Mouse (Mus musculus): ENCODE data around the gene Mif. TPM values are rescaled to one million over a fixed set of nuclear protein-coding genes. Genes with fewer than 3 reads are reported as not detected.

The Mif gene
- total RNA-seq, 1 experiment = 1,434 TPM

- H3K9me3 ChIP-seq (ENCODE audit: control insufficient read depth, insufficient read depth, low read depth, low read length) = no peaks in the 10 kb centered on the region
- TF ChIP-seq MAFK (IDR thresholded peaks at IDR 0.05; ENCODE audit: insufficient read depth, low read depth, low read length) = no peak
- no peak for TF ChIP-seq ZNF384 (IDR thresholded peaks at IDR 0.05; ENCODE audit: low read depth, low read length)
- TF ChIP-seq ZC3H11A (IDR thresholded peaks at IDR 0.05; ENCODE audit: borderline replicate concordance, low read depth, low read length) = no peak
- no peak for TF ChIP-seq CHD2 (IDR thresholded peaks at IDR 0.05; ENCODE audit: low read depth, low read length)
- TF ChIP-seq HCFC1 (IDR thresholded peaks at IDR 0.05; ENCODE audit: borderline replicate concordance, insufficient read depth, low read length) = no peak
- no peak overlapping the region for H3K9ac ChIP-seq (ENCODE audit: insufficient read depth, low read depth, low read length, poor library complexity, severe bottlenecking)
- no peak for DNase-seq (ENCODE audit: low read depth, low spot score)
- H3K27ac ChIP-seq (ENCODE audit: insufficient read depth, low read depth, low read length, poor library complexity, severe bottlenecking) = peak overlapping the region; percentile 97
- H3K36me3 ChIP-seq (ENCODE audit: control insufficient read depth, insufficient read depth, low read length, poor library complexity, severe bottlenecking) = no peaks in the 10 kb centered on the region
- peaks cover 9% of the 10 kb centered on the region in 2 experiments for H3K4me1 ChIP-seq (ENCODE audit: control insufficient read depth in 2 of 2, insufficient read depth in 2 of 2, low read length in 2 of 2, poor library complexity in 1 of 2)
- in situ Hi-C loops (cut with MboI; ENCODE audit: low sequenced_read_pairs in 2 of 2, unreplicated experiment in 2 of 2) = no loop called here
- H3K4me3 ChIP-seq (ENCODE audit: insufficient read depth in 1 of 2, low read depth in 1 of 2, low read length in 2 of 2, poor library complexity in 1 of 2, severe bottlenecking in 1 of 2) = peak overlapping the region in 1 of 2 experiments; percentile 54; a peak in 2 of 4 replicates
These were observed 20.9 kb upstream of the Mif start for GRCm38 (mm10) chr10:75880771-75881577.

GRCm38 (mm10) chr10:75880351-75880750 lies 20.3 kb upstream of the Mif start:
- H3K27ac ChIP-seq (ENCODE audit: insufficient read depth, low read depth, low read length, poor library complexity, severe bottlenecking) = peak overlapping the region; percentile 29; the same call in 1 of the 2 replicates

DNA sequence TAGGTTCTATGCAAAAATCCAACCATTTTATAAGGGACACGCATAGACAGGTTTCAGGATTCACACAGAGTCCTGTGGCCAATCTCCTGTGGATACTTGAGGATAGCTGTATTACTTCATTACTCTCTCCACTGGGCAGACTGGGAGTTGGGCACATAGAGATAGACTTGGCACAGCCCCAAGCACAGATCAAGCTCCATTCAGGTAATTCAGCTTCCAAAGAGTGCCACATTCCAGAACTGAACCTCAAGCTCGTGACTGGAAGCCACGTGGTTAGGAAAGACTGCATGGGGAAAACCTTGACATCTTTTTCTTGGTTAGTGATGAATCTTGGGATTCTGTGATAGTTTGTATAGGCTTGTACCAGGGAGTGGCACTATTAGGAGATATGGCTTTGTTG lies 18.8 kb upstream of the Mif start:
- Histone ChIP-seq H3K4me3 (ENCODE audit: insufficient read depth in 1 of 2, low read depth in 1 of 2, low read length in 2 of 2, poor library complexity in 1 of 2, severe bottlenecking in 1 of 2) (0 out of 4 replicates have a peak overlapping the region, but pooled peaks of 1 of the 2 experiments have one; percentile 43), H3K4me1 (ENCODE audit: control insufficient read depth in 2 of 2, insufficient read depth in 2 of 2, low read length in 2 of 2, poor library complexity in 1 of 2) (peaks cover 11 to 14% of the 10 kb centered on the region in 2 experiments), H3K9me3 (ENCODE audit: control insufficient read depth, insufficient read depth, low read depth, low read length) (no peaks in the 10 kb centered on the region), H3K27ac (ENCODE audit: insufficient read depth, low read depth, low read length, poor library complexity, severe bottlenecking) (no peak overlapping the region), H3K36me3 (ENCODE audit: control insufficient read depth, insufficient read depth, low read length, poor library complexity, severe bottlenecking) (no peaks in the 10 kb centered on the region), H3K9ac (ENCODE audit: insufficient read depth, low read depth, low read length, poor library complexity, severe bottlenecking) (no peak overlapping the region)
- in situ Hi-C loops (cut with MboI; ENCODE audit: low sequenced_read_pairs in 2 of 2, unreplicated experiment in 2 of 2) = no loop called here
- no peak for TF ChIP-seq ZNF384 (IDR thresholded peaks at IDR 0.05; ENCODE audit: low read depth, low read length)
- TF ChIP-seq ZC3H11A (IDR thresholded peaks at IDR 0.05; ENCODE audit: borderline replicate concordance, low read depth, low read length) = no peak
- DNase-seq (ENCODE audit: low read depth, low spot score) = no peak

More at GRCm38 (mm10) chr10:75880351-75880750, 20.3 kb upstream of the Mif start:
- Histone ChIP-seq H3K4me3 (ENCODE audit: insufficient read depth in 1 of 2, low read depth in 1 of 2, low read length in 2 of 2, poor library complexity in 1 of 2, severe bottlenecking in 1 of 2) (peak overlapping the region in 1 of 2 experiments; percentile 47; a peak in 2 of 4 replicates), H3K9ac (ENCODE audit: insufficient read depth, low read depth, low read length, poor library complexity, severe bottlenecking) (0 out of 2 replicates have a peak overlapping the region, but pooled peaks have one; percentile 4), H3K4me1 (ENCODE audit: control insufficient read depth in 2 of 2, insufficient read depth in 2 of 2, low read length in 2 of 2, poor library complexity in 1 of 2) (peaks cover 9% of the 10 kb centered on the region in 2 experiments), H3K36me3 (ENCODE audit: control insufficient read depth, insufficient read depth, low read length, poor library complexity, severe bottlenecking) (no peaks in the 10 kb centered on the region), H3K9me3 (ENCODE audit: control insufficient read depth, insufficient read depth, low read depth, low read length) (no peaks in the 10 kb centered on the region)
- no peak for DNase-seq (ENCODE audit: low read depth, low spot score)
- TF ChIP-seq HCFC1 (IDR thresholded peaks at IDR 0.05; ENCODE audit: borderline replicate concordance, insufficient read depth, low read length) = no peak
- TF ChIP-seq ZC3H11A (IDR thresholded peaks at IDR 0.05; ENCODE audit: borderline replicate concordance, low read depth, low read length) = no peak
- no peak for TF ChIP-seq ZNF384 (IDR thresholded peaks at IDR 0.05; ENCODE audit: low read depth, low read length)
- TF ChIP-seq MAFK (IDR thresholded peaks at IDR 0.05; ENCODE audit: insufficient read depth, low read depth, low read length) = no peak
- TF ChIP-seq CHD2 (IDR thresholded peaks at IDR 0.05; ENCODE audit: low read depth, low read length) = no peak
- in situ Hi-C loops (cut with MboI; ENCODE audit: low sequenced_read_pairs in 2 of 2, unreplicated experiment in 2 of 2) = no loop called here

GRCm38 (mm10) chr10:75873543-75874170 lies 13.6 kb upstream of the Mif start:
- DNase-seq (ENCODE audit: low read depth, low spot score) = no peak
- H3K36me3 ChIP-seq (ENCODE audit: control insufficient read depth, insufficient read depth, low read length, poor library complexity, severe bottlenecking) = no peaks in the 10 kb centered on the region
- no peaks in the 10 kb centered on the region for H3K9me3 ChIP-seq (ENCODE audit: control insufficient read depth, insufficient read depth, low read depth, low read length)
- peak overlapping the region; percentile 35; the same call in 1 of the 2 replicates for H3K9ac ChIP-seq (ENCODE audit: insufficient read depth, low read depth, low read length, poor library complexity, severe bottlenecking)
- H3K4me3 ChIP-seq (ENCODE audit: insufficient read depth in 1 of 2, low read depth in 1 of 2, low read length in 2 of 2, poor library complexity in 1 of 2, severe bottlenecking in 1 of 2) = peak overlapping the region; percentile 4 to 51; a peak in 3 of 4 replicates
- in situ Hi-C loops (cut with MboI; ENCODE audit: low sequenced_read_pairs in 2 of 2, unreplicated experiment in 2 of 2) = no loop called here
- peak overlapping the region; percentile 81 for H3K27ac ChIP-seq (ENCODE audit: insufficient read depth, low read depth, low read length, poor library complexity, severe bottlenecking)
- peaks cover 4 to 17% of the 10 kb centered on the region in 2 experiments; a peak in 3 of 4 replicates for H3K4me1 ChIP-seq (ENCODE audit: control insufficient read depth in 2 of 2, insufficient read depth in 2 of 2, low read length in 2 of 2, poor library complexity in 1 of 2)
- no peak for TF ChIP-seq HCFC1 (IDR thresholded peaks at IDR 0.05; ENCODE audit: borderline replicate concordance, insufficient read depth, low read length)
- TF ChIP-seq MAFK (IDR thresholded peaks at IDR 0.05; ENCODE audit: insufficient read depth, low read depth, low read length) = no peak

Measured in ES-E14 (cell line).